Mouse (Mus musculus) hindbrain, embryonic 14.5 days (tissue): ENCODE measurements around the gene Ssc4d. TPM values are rescaled to one million over a fixed set of nuclear protein-coding genes. Genes with fewer than 3 reads are reported as not detected.

ENCODE experiments used
- polyA plus RNA-seq: library from polyadenylated mRNA; unstranded; fragments of >200 nt; fragmentation: Nextera tagmentation; extraction: Ambion mirVana; gene quantifications from 2 replicates; pipeline ENCODE4 v1.2.1, GENCODE M21; 2014

The Ssc4d gene
- polyA plus RNA-seq, 1 experiment from 2014 or later, result 1.5 TPM

Other genes with a start within 250 kb of the Ssc4d start
- gene Tmem120a, start 230.1 kb downstream of the Ssc4d start, polyA plus RNA-seq, result 89.0 and 90.2 TPM in 2 replicates
- 0.25 and 0.30 TPM in 2 replicates for gene Styxl1, start 196.1 kb downstream of the Ssc4d start, polyA plus RNA-seq
- 599 and 617 TPM in 2 replicates for gene Mdh2, start 196.1 kb downstream of the Ssc4d start, polyA plus RNA-seq
- gene Srrm3, start 167.6 kb downstream of the Ssc4d start, polyA plus RNA-seq, result 49.3 and 51.3 TPM in 2 replicates
- gene Hspb1, start 86.6 kb downstream of the Ssc4d start, polyA plus RNA-seq, result 10.3 and 10.6 TPM in 2 replicates
- gene Ywhag, start 39.9 kb downstream of the Ssc4d start, polyA plus RNA-seq, result 429 and 481 TPM in 2 replicates
- gene Zp3, start 5.6 kb upstream of the Ssc4d start, polyA plus RNA-seq, result not detected in 2 replicates
- gene Dtx2, start 20.3 kb upstream of the Ssc4d start, polyA plus RNA-seq, result 23.1 and 24.2 TPM in 2 replicates
- gene Upk3b, start 64.0 kb upstream of the Ssc4d start, polyA plus RNA-seq, result not detected in 2 replicates
- gene Upk3bl, start 80.0 kb upstream of the Ssc4d start, polyA plus RNA-seq, result not detected in 2 replicates
- gene Rasa4, start 109.4 kb upstream of the Ssc4d start, polyA plus RNA-seq, result 13.6 and 15.0 TPM in 2 replicates
- 209 and 235 TPM in 2 replicates for gene Polr2j, start 142.1 kb upstream of the Ssc4d start, polyA plus RNA-seq
- 18.2 and 20.5 TPM in 2 replicates for gene Lrwd1, start 161.5 kb upstream of the Ssc4d start, polyA plus RNA-seq
- 16.7 and 17.1 TPM in 2 replicates for gene Alkbh4, start 161.6 kb upstream of the Ssc4d start, polyA plus RNA-seq
- gene Orai2, start 196.2 kb upstream of the Ssc4d start, polyA plus RNA-seq, result 34.6 and 37.5 TPM in 2 replicates
- gene Prkrip1, start 224.4 kb upstream of the Ssc4d start, polyA plus RNA-seq, result 59.0 and 61.7 TPM in 2 replicates